Mouse (Mus musculus): Measurements from ENCODE around the gene Ppp1r2. TPM values are rescaled to one million over a fixed set of nuclear protein-coding genes. Genes with fewer than 3 reads are reported as not detected.
"Not testable (repeated sequence)": the region's sequence is repeated elsewhere in the genome, so short reads cannot be mapped to it uniquely, and the experiment has no call there.

Gene Ppp1r2
- polyA plus RNA-seq, 1 experiment: 35.7 TPM

- no peak overlapping the region for H3ac ChIP-seq (ENCODE audit: control insufficient read depth, insufficient read length)
- no peaks in the 10 kb centered on the region for H3K27me3 ChIP-seq (ENCODE audit: control insufficient read depth, insufficient read depth, insufficient read length)
- no peaks in the 10 kb centered on the region for H3K79me2 ChIP-seq (ENCODE audit: control insufficient read depth, insufficient read depth)
- no peak overlapping the region for H3K4me3 ChIP-seq
- H3K4me2 ChIP-seq (ENCODE audit: low read depth): no peak overlapping the region
- TF ChIP-seq TCF12 (IDR thresholded peaks at IDR 0.05; ENCODE audit: insufficient read depth, poor library complexity, severe bottlenecking) (no peak), MYOD1 (IDR thresholded peaks at IDR 0.05; ENCODE audit: control insufficient read depth in 1 of 3, insufficient read length in 2 of 3, low read depth in 2 of 3) (no peak), POLR2AphosphoS2 (IDR thresholded peaks at IDR 0.05; ENCODE audit: insufficient read length, low read depth) (no peak), POLR2A (IDR thresholded peaks at IDR 0.05; ENCODE audit: insufficient read length, low read depth) (no peak), MAX (IDR thresholded peaks at IDR 0.05; ENCODE audit: low read depth) (no peak), E2F4 (IDR thresholded peaks at IDR 0.05; ENCODE audit: insufficient read depth) (no peak), MYOG (IDR thresholded peaks at IDR 0.05; ENCODE audit: control insufficient read depth in 1 of 3, insufficient read depth in 1 of 3, insufficient read length in 2 of 3, low read depth in 2 of 3) (no peak), SRF (IDR thresholded peaks at IDR 0.05; ENCODE audit: control insufficient read depth, insufficient read length, low read depth) (no peak), TCF3 (IDR thresholded peaks at IDR 0.05; ENCODE audit: insufficient read length, low read depth) (no peak), USF1 (IDR thresholded peaks at IDR 0.05; ENCODE audit: low read depth) (no peak), CEBPB (IDR thresholded peaks at IDR 0.05; ENCODE audit: insufficient read depth, poor library complexity, severe bottlenecking) (no peak), REST (IDR thresholded peaks at IDR 0.05; ENCODE audit: insufficient read depth, insufficient read length) (no peak)
- no peaks in the 10 kb centered on the region for H3K36me3 ChIP-seq (ENCODE audit: control insufficient read depth, insufficient read depth)
Observed at GRCm38 (mm10) chr16:31318418-31318817, 43.3 kb upstream of the Ppp1r2 start.

DNA sequence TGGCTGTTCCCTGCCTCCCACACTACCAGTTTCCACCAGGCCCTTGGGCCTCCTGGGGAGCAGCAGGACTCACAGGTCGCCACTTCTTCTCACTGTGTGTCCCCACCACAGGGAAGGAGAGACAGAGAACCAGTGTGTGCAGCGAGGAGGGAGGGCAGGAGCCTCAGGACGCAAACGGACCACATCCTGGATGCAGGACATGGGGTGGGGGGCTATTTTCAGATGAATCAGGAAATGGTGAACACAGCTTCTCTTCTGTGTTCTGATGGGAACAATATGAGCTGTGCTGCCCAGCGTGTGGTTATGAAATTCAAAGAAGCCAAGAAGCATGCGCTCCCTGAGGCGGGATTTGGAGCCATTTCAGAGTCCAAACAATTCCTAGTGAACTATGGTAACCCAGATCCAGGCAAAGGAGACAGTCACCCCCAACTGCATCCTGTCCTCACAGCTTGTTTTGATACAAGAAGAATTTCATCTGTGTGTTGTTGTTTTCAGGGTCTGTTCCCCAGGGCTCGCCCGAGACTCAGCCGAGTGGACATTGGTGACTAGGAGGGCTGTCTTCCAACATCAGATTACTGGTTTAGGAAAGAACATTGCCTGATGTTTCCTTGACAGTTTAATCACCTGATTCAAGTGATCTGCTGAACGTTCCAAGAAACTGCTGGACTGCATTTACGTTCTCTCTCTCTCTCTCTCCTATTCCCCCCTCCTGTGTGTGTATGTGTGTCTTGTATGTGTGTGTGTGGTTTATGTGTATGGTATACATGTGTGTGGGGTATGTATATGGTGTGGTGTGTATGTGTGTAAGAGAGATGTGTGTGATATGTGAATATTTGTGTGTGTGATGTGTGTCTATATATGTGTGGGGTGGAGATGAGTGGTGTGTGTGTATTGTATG lies 41.4 kb upstream of the Ppp1r2 start:
- not testable (repeated sequence) for H3K27me3 ChIP-seq (ENCODE audit: control insufficient read depth, insufficient read depth, insufficient read length); H3K4me2 ChIP-seq (ENCODE audit: low read depth); H3K4me3 ChIP-seq

GRCm38 (mm10) chr16:31315294-31315693 lies 40.2 kb upstream of the Ppp1r2 start:
- Histone ChIP-seq H3K4me3 (no peak overlapping the region), H3K4me2 (ENCODE audit: low read depth) (no peak overlapping the region)

More for the DNA sequence above, 41.4 kb upstream of the Ppp1r2 start:
- not testable (repeated sequence) for H3K36me3 ChIP-seq (ENCODE audit: control insufficient read depth, insufficient read depth); H3K79me2 ChIP-seq (ENCODE audit: control insufficient read depth, insufficient read depth); H3ac ChIP-seq (ENCODE audit: control insufficient read depth, insufficient read length)

DNA sequence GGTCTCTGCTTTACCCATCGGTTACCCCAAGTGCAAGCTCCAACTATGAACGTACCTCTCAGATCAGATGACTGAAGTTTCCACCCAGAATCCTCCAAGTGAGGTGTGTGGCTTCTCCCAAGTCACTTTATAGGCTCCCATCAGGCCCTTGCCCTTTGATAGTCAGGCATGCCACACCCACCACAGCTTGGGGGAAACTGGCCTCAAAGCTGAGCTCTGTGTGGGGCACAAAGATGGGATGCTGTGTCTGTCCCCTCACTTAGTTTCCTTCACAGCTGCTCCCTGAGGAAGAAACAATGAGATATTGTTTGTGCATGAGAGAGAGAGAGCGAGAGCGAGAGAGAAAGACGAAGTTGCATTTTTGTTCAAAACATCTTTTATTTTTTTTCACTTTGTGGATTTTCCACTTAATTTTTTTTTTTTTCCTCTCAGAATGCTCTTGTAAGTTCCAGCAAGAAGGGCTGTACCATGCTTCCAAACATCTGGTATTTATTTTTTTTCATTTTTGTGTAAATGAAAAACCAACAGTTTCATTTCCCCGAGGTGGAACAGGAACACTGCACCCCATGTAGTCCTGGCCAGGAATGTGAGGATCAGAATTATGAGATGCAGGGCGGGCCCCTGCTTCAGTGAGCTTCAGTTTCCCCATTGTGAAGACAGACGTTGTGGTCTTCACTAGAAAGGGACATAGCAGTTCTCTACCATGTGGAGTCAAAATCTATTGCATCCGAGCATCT lies 39.6 kb upstream of the Ppp1r2 start, which contains the start of gene Apod:
Apod (minus strand) TSS at position 312 of the 737 bp plus-strand sequence.
- peak within 1 kb of the TSS; percentile 26 for H3K4me2 ChIP-seq (ENCODE audit: low read depth)
- no peak within 1 kb of the TSS for H3K4me3 ChIP-seq

More at GRCm38 (mm10) chr16:31315294-31315693, 40.2 kb upstream of the Ppp1r2 start:
- H3ac ChIP-seq (ENCODE audit: control insufficient read depth, insufficient read length): no peak overlapping the region
- no peaks in the 10 kb centered on the region for H3K27me3 ChIP-seq (ENCODE audit: control insufficient read depth, insufficient read depth, insufficient read length)
- no peaks in the 10 kb centered on the region for H3K36me3 ChIP-seq (ENCODE audit: control insufficient read depth, insufficient read depth)
- TF ChIP-seq MYOG (IDR thresholded peaks at IDR 0.05; ENCODE audit: control insufficient read depth in 1 of 3, insufficient read depth in 1 of 3, insufficient read length in 2 of 3, low read depth in 2 of 3) (no peak), TCF12 (IDR thresholded peaks at IDR 0.05; ENCODE audit: insufficient read depth, poor library complexity, severe bottlenecking) (no peak), REST (IDR thresholded peaks at IDR 0.05; ENCODE audit: insufficient read depth, insufficient read length) (no peak), POLR2AphosphoS2 (IDR thresholded peaks at IDR 0.05; ENCODE audit: insufficient read length, low read depth) (no peak), USF1 (IDR thresholded peaks at IDR 0.05; ENCODE audit: low read depth) (no peak), MYOD1 (IDR thresholded peaks at IDR 0.05; ENCODE audit: control insufficient read depth in 1 of 3, insufficient read length in 2 of 3, low read depth in 2 of 3) (no peak)
- H3K79me2 ChIP-seq (ENCODE audit: control insufficient read depth, insufficient read depth): no peaks in the 10 kb centered on the region

More for the DNA sequence above, 39.6 kb upstream of the Ppp1r2 start, which contains the start of gene Apod:
- TF ChIP-seq REST (IDR thresholded peaks at IDR 0.05; ENCODE audit: insufficient read depth, insufficient read length): no peak
- TF ChIP-seq MAX (IDR thresholded peaks at IDR 0.05; ENCODE audit: low read depth): no peak
- TF ChIP-seq POLR2AphosphoS2 (IDR thresholded peaks at IDR 0.05; ENCODE audit: insufficient read length, low read depth): no peak
- TF ChIP-seq CEBPB (IDR thresholded peaks at IDR 0.05; ENCODE audit: insufficient read depth, poor library complexity, severe bottlenecking): no peak
- no peak for TF ChIP-seq POLR2A (IDR thresholded peaks at IDR 0.05; ENCODE audit: insufficient read length, low read depth)
- no peak for TF ChIP-seq TCF3 (IDR thresholded peaks at IDR 0.05; ENCODE audit: insufficient read length, low read depth)
- TF ChIP-seq TCF12 (IDR thresholded peaks at IDR 0.05; ENCODE audit: insufficient read depth, poor library complexity, severe bottlenecking): no peak
- TF ChIP-seq MYOG (IDR thresholded peaks at IDR 0.05; ENCODE audit: control insufficient read depth in 1 of 3, insufficient read depth in 1 of 3, insufficient read length in 2 of 3, low read depth in 2 of 3): no peak
- no peak for TF ChIP-seq USF1 (IDR thresholded peaks at IDR 0.05; ENCODE audit: low read depth)
- no peak for TF ChIP-seq MYOD1 (IDR thresholded peaks at IDR 0.05; ENCODE audit: control insufficient read depth in 1 of 3, insufficient read length in 2 of 3, low read depth in 2 of 3)
- no peak for TF ChIP-seq SRF (IDR thresholded peaks at IDR 0.05; ENCODE audit: control insufficient read depth, insufficient read length, low read depth)
- TF ChIP-seq E2F4 (IDR thresholded peaks at IDR 0.05; ENCODE audit: insufficient read depth): no peak
- Histone ChIP-seq H3K79me2 (ENCODE audit: control insufficient read depth, insufficient read depth) (no peaks in the 10 kb centered on the region), H3K36me3 (ENCODE audit: control insufficient read depth, insufficient read depth) (no peaks in the 10 kb centered on the region), H3K27me3 (ENCODE audit: control insufficient read depth, insufficient read depth, insufficient read length) (no peaks in the 10 kb centered on the region), H3ac (ENCODE audit: control insufficient read depth, insufficient read length) (no peak within 1 kb of the TSS)
